Mouse (Mus musculus): ENCODE measurements around the gene Cfap161. TPM values are rescaled to one million over a fixed set of nuclear protein-coding genes. Genes with fewer than 3 reads are reported as not detected.

Cfap161 gene
- total RNA-seq, 1 experiment from 2014 or later = 0.46 TPM

- no peak for DNase-seq
Observed at GRCm38 (mm10) chr7:83802007-83802406, 7.3 kb upstream of the Cfap161 start.

DNA sequence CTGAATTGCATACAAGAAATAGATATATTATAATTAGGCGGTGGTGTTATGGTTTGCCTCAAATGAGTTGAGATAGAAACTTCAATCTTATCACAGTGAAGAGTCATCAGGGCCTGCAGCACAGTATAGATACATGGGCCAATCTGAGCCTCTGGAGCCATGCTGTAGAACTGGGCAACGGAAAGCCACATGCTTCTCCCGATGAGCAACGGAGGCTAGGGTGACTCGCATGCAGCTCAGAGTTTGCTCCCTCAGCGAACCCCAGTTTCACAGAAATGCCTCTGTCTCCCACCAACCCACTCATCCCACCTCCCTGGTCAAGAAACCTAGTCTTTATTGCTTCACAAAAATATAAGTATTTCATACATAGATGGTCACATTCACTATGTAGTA lies 6.8 kb upstream of the Cfap161 start:
- no peak for DNase-seq

DNA sequence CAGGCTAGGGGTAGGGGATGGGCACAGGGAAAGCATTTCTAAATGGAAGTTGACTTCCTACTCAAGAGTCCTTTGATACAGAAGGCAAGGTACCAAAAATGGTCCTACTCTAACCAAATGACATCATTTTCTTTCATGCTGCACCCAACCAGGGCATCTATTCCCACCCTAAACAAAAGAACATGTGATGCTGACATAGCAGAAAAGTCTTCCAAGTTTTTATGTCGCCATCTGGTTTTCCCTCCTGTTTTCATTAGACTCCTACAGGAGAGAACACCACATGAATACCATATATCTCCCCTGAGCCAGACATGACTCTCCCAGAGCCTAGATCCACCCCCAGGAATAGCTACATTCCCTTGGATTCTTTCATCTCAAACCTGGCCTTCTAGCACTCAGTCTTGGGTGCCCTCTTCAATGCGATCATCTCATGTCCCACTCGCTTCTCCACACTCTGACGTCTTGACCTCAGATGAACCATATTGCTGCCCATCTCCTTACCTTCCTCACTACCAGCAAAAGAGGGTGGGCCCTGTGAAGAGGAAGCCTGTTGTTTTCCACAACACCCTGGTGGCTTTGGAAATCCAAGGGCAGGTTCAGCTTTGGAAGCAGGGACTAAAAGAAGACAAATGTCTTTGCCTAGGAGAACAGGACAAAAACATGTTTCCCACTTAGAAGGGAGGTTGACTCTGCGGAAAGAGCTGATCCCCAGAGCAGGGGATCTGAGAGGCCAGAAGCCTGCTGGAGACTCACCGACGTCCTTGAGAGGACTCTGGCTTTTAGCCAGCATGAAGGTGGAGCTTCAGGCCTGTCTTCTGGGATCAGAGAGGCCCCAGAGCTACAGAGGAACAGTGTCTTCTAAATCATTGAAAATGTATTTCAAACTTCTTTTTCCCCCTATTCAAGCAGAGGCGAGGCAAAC lies 6.1 kb upstream of the Cfap161 start:
- DNase-seq = peak; percentile 50

- no peak for DNase-seq
Observed at GRCm38 (mm10) chr7:83800071-83800470, 5.4 kb upstream of the Cfap161 start.

- DNase-seq = no peak
Observed at GRCm38 (mm10) chr7:83798004-83798403, 3.3 kb upstream of the Cfap161 start.

DNA sequence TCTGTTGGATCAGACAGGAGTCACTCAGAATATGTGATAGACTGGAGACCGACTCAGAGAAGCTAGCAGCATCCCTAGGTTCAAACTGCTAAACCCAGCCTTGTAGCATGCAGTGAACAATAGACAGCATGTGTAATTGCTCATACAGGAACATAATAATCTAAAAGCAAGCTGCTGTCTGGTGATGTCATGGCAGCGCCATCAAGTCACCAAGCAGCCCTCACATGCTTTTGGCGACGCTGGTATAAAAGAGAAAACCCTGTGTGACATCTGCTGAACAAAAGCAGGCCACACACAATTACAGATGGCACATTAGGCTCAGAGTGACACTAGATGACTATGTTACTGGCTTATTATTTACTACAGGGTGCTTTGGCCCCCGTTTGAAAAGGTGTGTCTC lies 1.5 kb upstream of the Cfap161 start:
- DNase-seq = no peak

GRCm38 (mm10) chr7:83794006-83794683 lies 535 bp downstream of the Cfap161 start:
- DNase-seq = no peak

DNA sequence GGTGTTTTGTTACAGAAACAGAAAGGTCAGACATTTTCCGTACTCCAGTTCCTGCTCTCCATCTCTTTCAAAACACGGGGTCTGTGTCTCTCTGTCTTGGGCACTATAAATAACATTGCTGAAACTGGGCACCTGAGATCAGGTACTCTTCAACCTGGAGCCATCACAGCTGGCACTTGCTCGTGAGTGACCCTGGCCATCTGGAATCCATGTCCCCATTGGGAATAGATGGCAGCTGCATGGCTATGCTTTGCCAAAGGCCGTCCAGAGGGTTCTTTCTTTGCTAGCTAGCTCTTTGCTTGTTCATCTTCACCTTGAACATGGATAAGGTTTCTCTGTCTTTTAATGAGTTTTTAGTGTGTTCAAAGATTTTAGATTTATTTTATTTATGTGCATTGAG lies 13.8 kb downstream of the Cfap161 start:
- DNase-seq = no peak

DNA sequence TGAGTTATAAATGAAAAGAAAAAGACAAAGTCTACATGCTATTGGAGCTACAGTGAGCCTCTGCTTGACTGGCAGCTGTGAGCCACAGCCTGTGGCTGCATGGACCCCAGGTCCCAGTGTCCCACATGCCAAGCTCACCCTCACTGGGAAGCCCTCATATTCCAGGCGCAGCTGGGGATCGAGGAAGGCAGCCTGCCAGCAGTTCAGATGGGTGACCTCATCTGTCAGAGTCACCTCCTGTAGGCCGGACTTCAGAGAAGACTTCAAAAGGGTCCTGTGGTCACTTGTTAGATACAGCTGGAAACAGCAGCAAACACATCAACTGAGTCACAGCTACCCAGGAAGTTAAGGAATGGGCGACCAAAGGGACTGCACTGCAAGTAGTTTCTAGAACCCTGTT lies 14.7 kb downstream of the Cfap161 start:
- peak; percentile 16 for DNase-seq

GRCm38 (mm10) chr7:83779028-83779427 lies 15.7 kb downstream of the Cfap161 start:
- DNase-seq = no peak

- no peak for DNase-seq
Observed at GRCm38 (mm10) chr7:83778516-83778915, 16.2 kb downstream of the Cfap161 start.

GRCm38 (mm10) chr7:83774721-83775120 lies 20.0 kb downstream of the Cfap161 start:
- no peak for DNase-seq

DNA sequence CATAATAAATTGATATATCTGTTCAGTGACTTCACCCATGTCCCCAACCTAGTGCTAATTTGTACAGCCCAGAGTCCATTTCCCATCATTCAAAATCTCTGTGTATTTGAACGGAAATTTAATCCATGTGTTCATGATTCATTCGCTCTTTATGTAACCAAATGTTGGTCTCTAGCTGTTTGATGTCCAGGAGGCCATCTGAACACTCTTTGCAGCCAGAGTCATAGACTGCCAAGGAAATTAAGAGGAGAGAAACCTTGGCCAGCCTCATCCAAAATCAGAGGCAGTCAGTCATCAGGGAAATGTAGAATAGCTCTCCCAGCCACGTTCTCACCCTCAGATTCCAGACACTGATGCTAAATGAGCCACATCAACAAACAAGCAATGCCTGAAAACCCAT lies 31.0 kb downstream of the Cfap161 start:
- no peak for DNase-seq

DNA sequence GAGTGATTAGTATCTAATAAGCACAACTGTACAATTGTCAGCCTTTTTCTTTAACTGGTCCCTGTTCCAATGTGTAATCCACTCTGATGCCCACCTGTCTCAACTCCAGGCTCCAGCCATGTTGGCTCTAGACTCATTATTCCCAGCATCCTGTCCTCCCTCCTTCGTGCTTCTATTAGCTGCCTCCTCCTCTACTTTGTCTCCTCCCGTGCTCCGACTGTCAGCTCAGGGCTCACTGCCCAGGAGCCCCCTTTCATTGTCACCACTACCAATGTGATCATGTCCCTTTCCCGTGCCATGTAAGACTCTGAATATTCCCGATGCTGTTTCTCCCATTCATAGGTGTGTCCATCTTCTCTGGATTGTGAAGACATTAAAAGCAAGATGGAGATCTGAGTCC lies 32.3 kb downstream of the Cfap161 start:
- no peak for DNase-seq

DNA sequence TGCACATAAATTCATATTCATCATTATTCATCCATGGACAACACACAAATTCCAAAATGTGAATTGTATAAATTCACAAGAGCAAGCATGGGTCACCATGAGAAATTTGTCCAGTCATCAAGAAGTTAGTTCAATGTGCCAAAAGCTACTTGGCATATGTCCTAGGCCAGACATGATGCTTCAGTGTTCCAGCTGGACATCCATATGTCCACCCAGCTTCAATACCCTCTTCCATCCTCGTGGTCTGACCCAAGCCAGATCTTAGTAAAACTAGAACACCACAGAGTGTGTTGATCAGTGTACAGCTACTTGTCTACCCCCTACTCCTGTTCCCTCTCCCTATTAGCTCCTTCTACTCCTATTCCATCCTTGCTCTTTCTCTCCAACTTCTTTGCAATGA lies 43.6 kb downstream of the Cfap161 start:
- no peak for DNase-seq

GRCm38 (mm10) chr7:83748405-83748804 lies 46.3 kb downstream of the Cfap161 start:
- DNase-seq = no peak

DNA sequence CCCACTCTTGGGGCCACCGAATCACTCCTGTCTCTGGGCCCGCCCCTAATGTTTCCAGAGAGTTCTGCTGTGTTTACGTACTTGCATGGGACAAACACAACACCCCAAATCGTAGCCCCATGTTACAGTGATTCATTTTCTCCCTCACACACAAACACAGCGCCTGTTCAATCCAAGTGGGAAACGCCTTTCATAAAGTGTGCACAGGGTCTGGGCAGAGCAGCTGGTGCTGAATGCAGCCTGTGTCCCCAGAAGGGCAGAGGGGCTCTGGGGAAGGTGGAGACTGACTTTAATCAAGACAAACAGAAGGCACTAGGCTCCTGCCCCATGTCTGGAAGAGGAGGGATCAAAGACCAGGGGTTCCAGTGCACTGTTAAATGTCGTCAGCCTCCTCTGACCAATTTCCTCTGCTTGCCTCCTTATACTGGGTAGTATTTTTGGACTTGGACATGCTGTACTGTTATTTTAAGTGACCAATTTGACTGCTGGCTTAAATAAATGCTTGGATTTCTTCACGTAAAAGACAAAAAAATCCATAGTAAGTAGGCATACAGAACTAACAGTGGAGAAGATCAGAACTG lies 48.5 kb downstream of the Cfap161 start:
- DNase-seq = no peak

- DNase-seq = no peak
Observed at GRCm38 (mm10) chr7:83745413-83746106, 49.1 kb downstream of the Cfap161 start, which contains the start of gene Il16. Gene Il16, minus strand, starts transcription at chr7:83745726.

GRCm38 (mm10) chr7:83745065-83745412 lies 49.6 kb downstream of the Cfap161 start:
- DNase-seq = no peak

DNA sequence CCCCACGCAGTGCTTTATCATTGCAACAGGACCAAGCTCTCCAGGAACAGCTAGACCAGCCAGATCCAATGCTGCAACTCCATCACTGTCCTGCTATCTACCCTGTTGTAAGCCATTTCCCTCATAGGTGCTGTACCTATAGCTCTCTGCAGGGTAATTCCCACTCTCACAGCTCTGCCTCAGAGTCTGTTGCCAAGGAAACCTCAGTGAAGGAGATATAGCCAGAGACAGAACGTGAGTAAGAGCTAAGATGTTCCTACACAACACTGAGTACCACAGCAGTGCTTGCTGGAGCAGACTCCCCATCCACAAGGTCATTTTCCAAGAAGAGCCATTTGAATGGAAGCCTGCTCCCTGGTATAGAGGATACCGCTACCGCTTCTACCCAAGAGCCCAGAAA lies 50.4 kb downstream of the Cfap161 start:
- no peak for DNase-seq

DNA sequence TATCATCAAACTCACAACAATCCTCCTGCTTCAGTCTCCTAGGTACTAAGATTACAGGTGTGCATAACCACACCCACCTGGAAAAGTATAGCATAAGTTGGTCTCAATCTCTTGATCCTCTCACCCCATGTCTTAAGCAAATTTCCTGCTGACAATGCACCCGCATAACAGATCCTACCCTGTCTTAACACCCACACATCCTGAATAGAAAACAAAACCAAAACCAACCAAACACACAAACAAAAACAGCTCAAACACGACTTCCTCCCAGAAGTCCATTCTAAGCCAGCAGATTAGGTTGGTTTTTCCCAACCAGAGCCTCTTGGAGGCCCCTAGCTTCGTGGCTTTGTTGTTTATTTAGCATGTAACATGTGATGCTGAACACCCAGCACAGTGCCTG lies 52.0 kb downstream of the Cfap161 start:
- DNase-seq = no peak

DNA sequence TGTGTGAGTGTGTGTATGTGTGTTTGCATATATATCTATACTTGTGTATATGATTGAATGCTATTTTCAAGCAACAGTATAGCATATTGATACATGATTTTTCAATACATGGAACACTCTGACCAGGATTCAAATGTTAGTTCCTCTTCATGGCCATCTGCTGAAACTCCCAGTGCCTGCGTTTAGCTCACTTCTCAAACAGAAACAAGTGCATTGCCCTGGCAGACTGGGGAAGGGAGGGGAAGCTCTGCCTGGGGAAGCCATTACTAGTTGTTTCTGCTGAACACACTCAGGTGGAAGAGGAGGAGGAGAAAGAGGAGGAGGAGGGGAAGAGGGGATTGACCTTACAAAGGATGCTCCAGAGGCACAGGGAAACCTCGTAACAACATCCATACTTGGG lies 52.7 kb downstream of the Cfap161 start:
- DNase-seq = no peak
